Mouse (Mus musculus) layer of hippocampus, postnatal 14 days (tissue): Measurements from ENCODE around the gene Rnf182. TPM values are rescaled to one million over a fixed set of nuclear protein-coding genes. Genes with fewer than 3 reads are reported as not detected.
A peak's percentile ranks its signal among the peaks of the same experiment; 100 is the strongest.

Experiments used
- DNase-seq, 2 experiments: peaks; one replicate each; pipeline ENCODE4 v3.0.0; 2021 to 2022; ENCODE audit warnings: low spot score in 2 of 2, mixed read lengths in 1 of 2
- total RNA-seq, 2 experiments: library from RNA; stranded (reverse); gene quantifications; 2 replicates each; pipeline ENCODE4 v1.2.3; 2021

The Rnf182 gene
- total RNA-seq, 2 experiments from 2014 or later = 37.3 to 41.8 TPM

GRCm38 (mm10) chr13:43608854-43609253 lies 6.7 kb upstream of the Rnf182 start:
- DNase-seq = peak in 1 of 2 experiments; percentile 47

GRCm38 (mm10) chr13:43612040-43612439 lies 3.5 kb upstream of the Rnf182 start:
- no peak for DNase-seq

- no peak for DNase-seq
These were observed 843 bp upstream of the Rnf182 start for GRCm38 (mm10) chr13:43614667-43615066.

GRCm38 (mm10) chr13:43615194-43615576 lies 325 bp upstream of the Rnf182 start:
- DNase-seq = no peak

- no peak for DNase-seq
These were observed 1.0 kb downstream of the Rnf182 start for GRCm38 (mm10) chr13:43616551-43616950.

GRCm38 (mm10) chr13:43619550-43620175 lies 4.2 kb downstream of the Rnf182 start:
- no peak for DNase-seq

- DNase-seq = peak in 1 of 2 experiments; percentile 0
These were observed 12.4 kb downstream of the Rnf182 start for GRCm38 (mm10) chr13:43627922-43628321.

- DNase-seq = peak in 1 of 2 experiments; percentile 1
These were observed 14.3 kb downstream of the Rnf182 start for GRCm38 (mm10) chr13:43629785-43630184.

- DNase-seq = no peak
These were observed 15.8 kb downstream of the Rnf182 start for GRCm38 (mm10) chr13:43631266-43631665.

GRCm38 (mm10) chr13:43633024-43633423 lies 17.5 kb downstream of the Rnf182 start:
- DNase-seq = no peak

GRCm38 (mm10) chr13:43637720-43638119 lies 22.2 kb downstream of the Rnf182 start:
- DNase-seq = peak in 1 of 2 experiments; percentile 66

- DNase-seq = no peak
These were observed 29.5 kb downstream of the Rnf182 start for GRCm38 (mm10) chr13:43644991-43645390.

GRCm38 (mm10) chr13:43648556-43648955 lies 33.0 kb downstream of the Rnf182 start:
- no peak for DNase-seq

- no peak for DNase-seq
These were observed 35.8 kb downstream of the Rnf182 start for GRCm38 (mm10) chr13:43651277-43651676.

- DNase-seq = no peak
These were observed 38.6 kb downstream of the Rnf182 start for GRCm38 (mm10) chr13:43654091-43654490.

GRCm38 (mm10) chr13:43663225-43663624 lies 47.7 kb downstream of the Rnf182 start:
- no peak for DNase-seq

- DNase-seq = no peak
These were observed 50.6 kb downstream of the Rnf182 start for GRCm38 (mm10) chr13:43666130-43666529.

GRCm38 (mm10) chr13:43666920-43667319 lies 51.4 kb downstream of the Rnf182 start:
- no peak for DNase-seq

GRCm38 (mm10) chr13:43677159-43677882 lies 61.8 kb downstream of the Rnf182 start:
- DNase-seq = no peak

GRCm38 (mm10) chr13:43677883-43678244 lies 62.4 kb downstream of the Rnf182 start:
- DNase-seq = no peak

GRCm38 (mm10) chr13:43684499-43684994 lies 69.0 kb downstream of the Rnf182 start:
- peak; percentile 29 to 48 for DNase-seq

GRCm38 (mm10) chr13:43688065-43688464 lies 72.6 kb downstream of the Rnf182 start:
- no peak for DNase-seq

GRCm38 (mm10) chr13:43691755-43692154 lies 76.2 kb downstream of the Rnf182 start:
- DNase-seq = no peak
